Mouse (Mus musculus) activated CD4-positive, CD25-positive, alpha-beta regulatory T cell, adult 9 weeks (primary cell): Measurements from ENCODE around the gene Abcd3. TPM values are rescaled to one million over a fixed set of nuclear protein-coding genes. Genes with fewer than 3 reads are reported as not detected.

ENCODE experiments used
- polyA plus RNA-seq: library from polyadenylated mRNA; unstranded; fragments of 100-300 nt; shearing (Covaris generic); gene quantifications from one replicate; pipeline ENCODE4 v1.2.1, GENCODE M21; 2017

Gene Abcd3
- 14.4 TPM for polyA plus RNA-seq

DNA sequence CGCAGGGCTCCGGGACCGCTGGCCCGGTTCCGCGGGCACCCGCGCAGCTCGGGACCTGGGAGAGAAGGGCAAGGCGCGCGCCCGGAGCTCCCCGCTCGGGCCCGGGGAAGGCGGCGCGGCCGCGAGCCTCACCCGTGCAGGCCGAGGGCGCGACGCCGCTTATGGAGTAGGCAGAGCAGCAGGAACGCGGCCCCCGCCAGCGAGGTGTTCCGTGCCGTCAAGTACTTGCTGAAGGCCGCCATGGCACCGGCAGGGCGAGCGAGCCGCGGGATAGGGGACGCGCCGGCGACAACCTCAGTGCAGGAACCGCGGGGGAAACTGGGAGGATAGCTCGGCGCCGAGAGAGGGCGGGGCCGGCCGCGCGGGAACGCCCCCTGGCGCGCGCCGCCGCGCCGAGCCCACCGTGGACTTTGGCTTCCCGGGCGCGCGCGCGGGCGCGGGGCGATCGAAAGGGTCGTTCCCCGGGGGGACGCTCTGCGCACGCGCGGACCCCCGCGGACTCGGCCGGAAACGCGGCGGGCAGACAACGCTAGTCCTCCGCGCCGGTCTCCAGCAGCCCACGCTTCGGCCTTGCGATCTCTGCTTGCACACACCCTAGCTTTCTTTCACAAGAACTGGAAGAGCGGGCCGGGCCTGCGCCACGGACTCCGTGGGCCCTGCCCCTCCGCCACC lies at the start of gene Abcd3:
TSS of gene Abcd3 (minus strand) at position 426 of the 672 bp plus-strand sequence.

DNA sequence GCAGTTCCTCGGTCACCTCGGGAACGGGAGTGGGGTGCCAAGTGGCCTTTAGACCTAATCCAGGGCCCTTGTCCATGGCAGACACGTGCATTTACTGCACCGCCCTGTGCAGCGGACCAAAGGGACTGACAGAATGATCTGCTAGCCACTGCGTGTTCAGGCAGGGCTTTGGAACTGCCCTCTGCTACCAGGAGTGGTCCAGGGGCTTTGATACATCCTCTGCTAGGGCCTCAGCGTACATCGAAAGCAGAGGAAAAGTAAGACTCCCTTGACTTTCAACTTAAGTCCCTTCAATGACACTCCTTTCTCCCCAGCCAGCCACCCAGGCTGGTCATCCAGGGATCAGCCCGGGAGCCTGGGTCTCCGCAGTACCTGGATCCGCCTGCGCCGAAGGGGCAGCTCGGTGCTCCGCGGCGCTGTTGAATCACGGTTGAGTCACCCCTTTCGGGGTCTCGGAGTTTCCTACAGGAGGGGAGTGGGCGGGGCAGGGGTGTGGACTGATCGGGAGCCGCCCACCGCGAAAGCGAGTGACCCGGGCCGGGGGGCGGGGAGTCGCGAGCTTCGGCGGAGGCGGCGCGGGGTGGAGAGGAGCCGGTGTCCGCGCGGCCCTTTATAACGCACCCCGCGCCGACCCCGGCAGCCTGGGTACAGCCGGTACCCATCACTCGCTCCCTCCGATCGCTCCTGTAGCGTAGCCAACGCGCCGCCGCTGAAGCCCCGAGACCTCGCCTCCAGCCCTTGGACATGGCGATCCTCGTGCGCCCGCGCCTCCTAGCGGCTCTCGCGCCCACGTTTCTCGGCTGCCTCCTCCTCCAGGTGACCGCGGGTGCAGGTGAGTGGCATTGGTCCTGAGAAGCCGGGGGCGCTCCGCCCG lies 91.9 kb downstream of the Abcd3 start, which contains the start of gene F3:
TSS of gene F3 (plus strand) at position 567 of the 874 bp plus-strand sequence.

Other genes starting within 250 kb of the Abcd3 start
- gene 4930432M17Rik, start 144.5 kb downstream of the Abcd3 start, polyA plus RNA-seq, result not detected
- not detected for gene F3, start 91.8 kb downstream of the Abcd3 start, polyA plus RNA-seq
- 1.1 TPM for gene Arhgap29, start 137.2 kb upstream of the Abcd3 start, polyA plus RNA-seq
- gene Abca4, start 229.1 kb upstream of the Abcd3 start, polyA plus RNA-seq, result not detected